Mouse (Mus musculus): ENCODE measurements at regions not wholly inside any gene's neighbourhood (a gene's known extent, or its start where the extent isn't known, plus 50 kb on each side); places are given as distances from the start of the nearest gene placed in this dataset.

DNA sequence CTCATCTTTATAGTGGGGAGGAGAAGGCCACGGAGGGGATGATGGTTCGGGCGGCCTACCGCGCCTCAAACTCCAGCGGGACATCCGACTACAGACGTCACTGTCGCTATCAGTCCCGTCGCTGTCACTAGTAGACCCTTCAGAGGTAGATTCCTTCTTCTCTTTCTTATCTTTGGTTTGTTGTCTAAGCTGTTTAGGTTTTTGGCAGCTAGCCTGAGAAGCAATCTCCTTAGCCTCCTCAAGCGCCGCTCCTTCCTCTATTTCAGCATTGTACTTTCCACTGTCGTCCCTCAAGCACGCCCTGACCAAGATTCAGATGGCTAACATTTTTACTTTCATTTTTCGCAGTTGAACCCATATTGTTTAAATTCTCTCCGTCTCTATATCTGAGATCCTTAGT lies 76.7 kb upstream of the Tmem150c start:
- no peak for ATAC-seq
- Histone ChIP-seq H3K36me3 (ENCODE audit: control insufficient read depth, insufficient read depth, low read length) (no peaks in the 10 kb centered on the region), H3K9me3 (replicated peaks; ENCODE audit: control insufficient read depth, low read length) (no peaks in the 10 kb centered on the region), H3K4me3 (ENCODE audit: low read depth, low read length) (no peak overlapping the region), H3K4me2 (ENCODE audit: low read length) (no peak overlapping the region), H3K4me1 (ENCODE audit: control insufficient read depth, insufficient read depth, low read length) (no peaks in the 10 kb centered on the region), H3K27ac (ENCODE audit: low read depth, low read length) (no peak overlapping the region), H3K27me3 (replicated peaks; ENCODE audit: control insufficient read depth, insufficient read depth, low read length) (no peaks in the 10 kb centered on the region), H3K9ac (ENCODE audit: low read length) (no peak overlapping the region)
- DNase-seq (ENCODE audit: low spot score), result no peak
- WGBS, result 94% methylated on average over 17 of the region's 17 CpGs

DNA sequence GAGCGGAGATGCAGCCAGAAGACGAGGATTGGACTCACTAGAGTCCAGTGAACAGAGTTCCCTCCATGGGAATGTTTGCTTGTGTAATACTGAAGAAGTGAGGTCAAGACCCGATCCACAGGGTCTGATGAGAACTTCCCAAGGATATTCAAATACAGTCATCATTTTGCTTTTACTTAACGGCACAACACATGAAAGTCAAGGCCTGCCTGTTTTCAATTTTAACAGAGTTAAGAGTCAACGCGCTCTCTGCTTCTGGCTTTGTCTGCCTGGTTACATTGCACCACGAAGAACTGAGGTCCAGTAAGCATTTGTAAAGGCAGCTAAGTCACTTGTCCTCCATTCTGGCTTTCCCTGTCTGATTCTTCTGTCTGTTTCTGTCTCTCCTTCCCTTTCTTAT lies 72.5 kb upstream of the Tmem150c start:
- Histone ChIP-seq H3K9ac (ENCODE audit: low read length) (no peak overlapping the region), H3K36me3 (ENCODE audit: control insufficient read depth, insufficient read depth, low read length) (no peaks in the 10 kb centered on the region), H3K27me3 (replicated peaks; ENCODE audit: control insufficient read depth, insufficient read depth, low read length) (no peaks in the 10 kb centered on the region), H3K27ac (ENCODE audit: low read depth, low read length) (no peak overlapping the region), H3K9me3 (replicated peaks; ENCODE audit: control insufficient read depth, low read length) (no peaks in the 10 kb centered on the region), H3K4me3 (ENCODE audit: low read depth, low read length) (no peak overlapping the region), H3K4me2 (ENCODE audit: low read length) (no peak overlapping the region), H3K4me1 (ENCODE audit: control insufficient read depth, insufficient read depth, low read length) (no peaks in the 10 kb centered on the region)
- ATAC-seq (no peak), DNase-seq (ENCODE audit: low spot score) (no peak)
- WGBS, result 82% methylated on average over 7 of the region's 7 CpGs

- Histone ChIP-seq H3K27me3 (replicated peaks; ENCODE audit: control insufficient read depth, insufficient read depth, low read length) (no peaks in the 10 kb centered on the region), H3K36me3 (ENCODE audit: control insufficient read depth, insufficient read depth, low read length) (no peaks in the 10 kb centered on the region), H3K4me1 (ENCODE audit: control insufficient read depth, insufficient read depth, low read length) (no peaks in the 10 kb centered on the region), H3K4me2 (ENCODE audit: low read length) (no peak overlapping the region), H3K4me3 (ENCODE audit: low read depth, low read length) (no peak overlapping the region), H3K9ac (ENCODE audit: low read length) (no peak overlapping the region), H3K9me3 (replicated peaks; ENCODE audit: control insufficient read depth, low read length) (no peaks in the 10 kb centered on the region), H3K27ac (ENCODE audit: low read depth, low read length) (no peak overlapping the region)
- no peak for ATAC-seq
- 38% methylated on average over 11 of the region's 11 CpGs for WGBS
- no peak for DNase-seq (ENCODE audit: low spot score)
Measured at GRCm38 (mm10) chr5:100231574-100231973, 72.0 kb upstream of the Tmem150c start.

- DNase-seq (ENCODE audit: low spot score) (no peak), ATAC-seq (no peak)
- no peak overlapping the region for H3K27ac ChIP-seq (ENCODE audit: low read depth, low read length)
- H3K9ac ChIP-seq (ENCODE audit: low read length), result no peak overlapping the region
- no peaks in the 10 kb centered on the region for H3K27me3 ChIP-seq (replicated peaks; ENCODE audit: control insufficient read depth, insufficient read depth, low read length)
- no peaks in the 10 kb centered on the region for H3K4me1 ChIP-seq (ENCODE audit: control insufficient read depth, insufficient read depth, low read length)
- H3K4me3 ChIP-seq (ENCODE audit: low read depth, low read length), result no peak overlapping the region
- no peaks in the 10 kb centered on the region for H3K9me3 ChIP-seq (replicated peaks; ENCODE audit: control insufficient read depth, low read length)
- no peaks in the 10 kb centered on the region for H3K36me3 ChIP-seq (ENCODE audit: control insufficient read depth, insufficient read depth, low read length)
- WGBS, result 90% methylated on average over 4 of the region's 4 CpGs
- no peak overlapping the region for H3K4me2 ChIP-seq (ENCODE audit: low read length)
Measured at GRCm38 (mm10) chr5:100230038-100230437, 70.4 kb upstream of the Tmem150c start.

- Histone ChIP-seq H3K9ac (ENCODE audit: low read length) (no peak overlapping the region), H3K4me2 (ENCODE audit: low read length) (no peak overlapping the region), H3K9me3 (replicated peaks; ENCODE audit: control insufficient read depth, low read length) (no peaks in the 10 kb centered on the region), H3K4me1 (ENCODE audit: control insufficient read depth, insufficient read depth, low read length) (no peaks in the 10 kb centered on the region), H3K27ac (ENCODE audit: low read depth, low read length) (no peak overlapping the region), H3K4me3 (ENCODE audit: low read depth, low read length) (no peak overlapping the region), H3K27me3 (replicated peaks; ENCODE audit: control insufficient read depth, insufficient read depth, low read length) (no peaks in the 10 kb centered on the region), H3K36me3 (ENCODE audit: control insufficient read depth, insufficient read depth, low read length) (no peaks in the 10 kb centered on the region)
- DNase-seq (ENCODE audit: low spot score), result no peak
- 87% methylated on average over 5 of the region's 5 CpGs for WGBS
- ATAC-seq, result no peak
Measured at GRCm38 (mm10) chr5:100227888-100228287, 68.3 kb upstream of the Tmem150c start.

GRCm38 (mm10) chr5:100226571-100227235 lies 67.1 kb upstream of the Tmem150c start:
- H3K9ac ChIP-seq (ENCODE audit: low read length), result no peak overlapping the region
- no peak overlapping the region for H3K27ac ChIP-seq (ENCODE audit: low read depth, low read length)
- no peaks in the 10 kb centered on the region for H3K36me3 ChIP-seq (ENCODE audit: control insufficient read depth, insufficient read depth, low read length)
- H3K27me3 ChIP-seq (replicated peaks; ENCODE audit: control insufficient read depth, insufficient read depth, low read length), result no peaks in the 10 kb centered on the region
- H3K4me2 ChIP-seq (ENCODE audit: low read length), result no peak overlapping the region
- DNase-seq (ENCODE audit: low spot score) (no peak), ATAC-seq (no peak)
- H3K9me3 ChIP-seq (replicated peaks; ENCODE audit: control insufficient read depth, low read length), result no peaks in the 10 kb centered on the region
- 85% methylated on average over 17 of the region's 17 CpGs for WGBS
- no peak overlapping the region for H3K4me3 ChIP-seq (ENCODE audit: low read depth, low read length)
- H3K4me1 ChIP-seq (ENCODE audit: control insufficient read depth, insufficient read depth, low read length), result no peaks in the 10 kb centered on the region

GRCm38 (mm10) chr5:100225491-100225890 lies 65.9 kb upstream of the Tmem150c start:
- ATAC-seq, result no peak
- no peaks in the 10 kb centered on the region for H3K36me3 ChIP-seq (ENCODE audit: control insufficient read depth, insufficient read depth, low read length)
- no peaks in the 10 kb centered on the region for H3K27me3 ChIP-seq (replicated peaks; ENCODE audit: control insufficient read depth, insufficient read depth, low read length)
- WGBS, result 79% methylated on average over 7 of the region's 7 CpGs
- no peak overlapping the region for H3K27ac ChIP-seq (ENCODE audit: low read depth, low read length)
- H3K9me3 ChIP-seq (replicated peaks; ENCODE audit: control insufficient read depth, low read length), result no peaks in the 10 kb centered on the region
- H3K4me1 ChIP-seq (ENCODE audit: control insufficient read depth, insufficient read depth, low read length), result peaks cover 3% of the 10 kb centered on the region; the same call in 1 of the 2 replicates
- no peak overlapping the region for H3K9ac ChIP-seq (ENCODE audit: low read length)
- DNase-seq (ENCODE audit: low spot score), result no peak
- no peak overlapping the region for H3K4me2 ChIP-seq (ENCODE audit: low read length)
- H3K4me3 ChIP-seq (ENCODE audit: low read depth, low read length), result no peak overlapping the region

GRCm38 (mm10) chr5:100224773-100225363 lies 65.3 kb upstream of the Tmem150c start:
- WGBS, result 77% methylated on average over 10 of the region's 10 CpGs
- H3K36me3 ChIP-seq (ENCODE audit: control insufficient read depth, insufficient read depth, low read length), result no peaks in the 10 kb centered on the region

GRCm38 (mm10) chr5:100221005-100221583 lies 61.5 kb upstream of the Tmem150c start:
- Histone ChIP-seq H3K9ac (ENCODE audit: low read length) (no peak overlapping the region), H3K36me3 (ENCODE audit: control insufficient read depth, insufficient read depth, low read length) (no peaks in the 10 kb centered on the region), H3K9me3 (replicated peaks; ENCODE audit: control insufficient read depth, low read length) (no peaks in the 10 kb centered on the region), H3K4me2 (ENCODE audit: low read length) (no peak overlapping the region), H3K4me1 (ENCODE audit: control insufficient read depth, insufficient read depth, low read length) (peaks cover 3% of the 10 kb centered on the region; the same call in 1 of the 2 replicates), H3K27me3 (replicated peaks; ENCODE audit: control insufficient read depth, insufficient read depth, low read length) (no peaks in the 10 kb centered on the region), H3K27ac (ENCODE audit: low read depth, low read length) (peak overlapping the region; percentile 4; the same call in 1 of the 2 replicates), H3K4me3 (ENCODE audit: low read depth, low read length) (no peak overlapping the region)
- 62% methylated on average over 10 of the region's 10 CpGs for WGBS
- DNase-seq (ENCODE audit: low spot score), result peak; percentile 59
- ATAC-seq, result peak; percentile 63; the same call in 1 of the 2 replicates

More at GRCm38 (mm10) chr5:100224773-100225363, 65.3 kb upstream of the Tmem150c start:
- Histone ChIP-seq H3K4me2 (ENCODE audit: low read length) (no peak overlapping the region), H3K9me3 (replicated peaks; ENCODE audit: control insufficient read depth, low read length) (no peaks in the 10 kb centered on the region), H3K9ac (ENCODE audit: low read length) (no peak overlapping the region), H3K4me3 (ENCODE audit: low read depth, low read length) (no peak overlapping the region), H3K27ac (ENCODE audit: low read depth, low read length) (no peak overlapping the region), H3K27me3 (replicated peaks; ENCODE audit: control insufficient read depth, insufficient read depth, low read length) (no peaks in the 10 kb centered on the region), H3K4me1 (ENCODE audit: control insufficient read depth, insufficient read depth, low read length) (peaks cover 3% of the 10 kb centered on the region; the same call in 1 of the 2 replicates)
- DNase-seq (ENCODE audit: low spot score) (no peak), ATAC-seq (no peak)

Data from forebrain, embryonic 14.5 days (tissue).